ENCODE assay signal across 8 mouse cellular contexts in genomic region chr6:51173620-51174442, GRCm38 (mm10).
DNase-seq lines count a peak whose midpoint lies in the region; ATAC-seq lines count a peak whose summit lies in the region.

No protein-coding gene starts in this region.

- 2% methylated on average over 28 of the region's 28 CpGs for WGBS in kidney, embryonic 16.5 days
- 1% methylated on average over 28 of the region's 28 CpGs for WGBS in forebrain, embryonic 14.5 days
- WGBS in limb, embryonic 11.5 days: 1% methylated on average over 28 of the region's 28 CpGs
- 5% methylated on average over 28 of the region's 28 CpGs for WGBS in neural tube, embryonic 15.5 days

- ATAC-seq in kidney, embryonic 16.5 days (ENCODE audit: low FRiP score, low TSS enrichment): no peak
- no peak for ATAC-seq in forebrain, embryonic 14.5 days
- no peak for ATAC-seq in limb, embryonic 11.5 days (ENCODE audit: insufficient number of reproducible peaks, low FRiP score, low TSS enrichment, low read depth)
- no peak for ATAC-seq in neural tube, embryonic 15.5 days (ENCODE audit: low FRiP score)

- H3K27me3 ChIP-seq in kidney, embryonic 16.5 days (ENCODE audit: insufficient read depth, low read length): peaks cover 12% of the 10 kb centered on the region
- H3K27me3 ChIP-seq in forebrain, embryonic 14.5 days (replicated peaks; ENCODE audit: control insufficient read depth, insufficient read depth, low read length): peaks cover 62% of the 10 kb centered on the region
- H3K27me3 ChIP-seq in limb, embryonic 11.5 days (ENCODE audit: control insufficient read depth, insufficient read depth, low read length): no peaks in the 10 kb centered on the region
- peaks cover 21% of the 10 kb centered on the region for H3K27me3 ChIP-seq in neural tube, embryonic 15.5 days (replicated peaks)

- peak overlapping the region; percentile 97 for H3K27ac ChIP-seq in kidney, embryonic 16.5 days (ENCODE audit: low read length)
- H3K27ac ChIP-seq in forebrain, embryonic 14.5 days (ENCODE audit: low read depth, low read length): no peak overlapping the region
- peak overlapping the region; percentile 96 for H3K27ac ChIP-seq in limb, embryonic 11.5 days (replicated peaks; ENCODE audit: low read depth, low read length)
- H3K27ac ChIP-seq in neural tube, embryonic 15.5 days (replicated peaks): peak overlapping the region; percentile 76

- H3K36me3 ChIP-seq in kidney, embryonic 16.5 days (ENCODE audit: insufficient read depth, low read length): no peaks in the 10 kb centered on the region
- no peaks in the 10 kb centered on the region for H3K36me3 ChIP-seq in forebrain, embryonic 14.5 days (ENCODE audit: control insufficient read depth, insufficient read depth, low read length)
- H3K36me3 ChIP-seq in limb, embryonic 11.5 days (ENCODE audit: control insufficient read depth, insufficient read depth, low read length): no peaks in the 10 kb centered on the region
- H3K36me3 ChIP-seq in neural tube, embryonic 15.5 days: no peaks in the 10 kb centered on the region

- H3K9me3 ChIP-seq in kidney, embryonic 16.5 days (ENCODE audit: low read length): no peaks in the 10 kb centered on the region
- H3K9me3 ChIP-seq in forebrain, embryonic 14.5 days (replicated peaks; ENCODE audit: control insufficient read depth, low read length): no peaks in the 10 kb centered on the region
- no peaks in the 10 kb centered on the region for H3K9me3 ChIP-seq in limb, embryonic 11.5 days (ENCODE audit: control insufficient read depth, low read length)
- H3K9me3 ChIP-seq in neural tube, embryonic 15.5 days (replicated peaks): no peaks in the 10 kb centered on the region

- peak overlapping the region; percentile 49 for H3K4me3 ChIP-seq in kidney, embryonic 16.5 days (ENCODE audit: low read length)
- H3K4me3 ChIP-seq in forebrain, embryonic 14.5 days (ENCODE audit: low read depth, low read length): 0 out of 2 replicates have a peak overlapping the region, but pooled peaks have one; percentile 6
- H3K4me3 ChIP-seq in limb, embryonic 11.5 days (ENCODE audit: low read depth, low read length): peak overlapping the region; percentile 31
- H3K4me3 ChIP-seq in neural tube, embryonic 15.5 days (replicated peaks): peak overlapping the region; percentile 34

- H3K9ac ChIP-seq in kidney, embryonic 16.5 days (replicated peaks; ENCODE audit: low read length): peak overlapping the region; percentile 62
- no peak overlapping the region for H3K9ac ChIP-seq in forebrain, embryonic 14.5 days (ENCODE audit: low read length)
- H3K9ac ChIP-seq in limb, embryonic 11.5 days (ENCODE audit: low read length): peak overlapping the region; percentile 85
- no peak overlapping the region; the same call in 1 of the 2 replicates for H3K9ac ChIP-seq in neural tube, embryonic 15.5 days (replicated peaks)

- H3K4me2 ChIP-seq in kidney, embryonic 16.5 days (replicated peaks; ENCODE audit: low read depth, low read length): peak overlapping the region; percentile 91
- H3K4me2 ChIP-seq in forebrain, embryonic 14.5 days (ENCODE audit: low read length): peak overlapping the region; percentile 39
- peak overlapping the region; percentile 83 for H3K4me2 ChIP-seq in limb, embryonic 11.5 days (ENCODE audit: low read depth, severe bottlenecking)
- peak overlapping the region; percentile 61 for H3K4me2 ChIP-seq in neural tube, embryonic 15.5 days

- no peak for DNase-seq in kidney, adult 11 months
- DNase-seq in forebrain, embryonic 14.5 days (ENCODE audit: low spot score): no peak
- peak; percentile 80 for DNase-seq in limb, embryonic 11.5 days (ENCODE audit: low spot score)
- no peak for DNase-seq in frontal cortex, adult 2 months (ENCODE audit: extremely low spot score in 1 of 2, low spot score in 1 of 2)
- no peak for DNase-seq in right cerebral cortex, postnatal 25 days
- no peak for DNase-seq in right cerebral cortex, postnatal 10 days (ENCODE audit: low spot score in 2 of 2)

- peaks cover 37% of the 10 kb centered on the region for H3K4me1 ChIP-seq in kidney, embryonic 16.5 days (ENCODE audit: insufficient read depth, low read length)
- peaks cover 6% of the 10 kb centered on the region; the same call in 1 of the 2 replicates for H3K4me1 ChIP-seq in forebrain, embryonic 14.5 days (ENCODE audit: control insufficient read depth, insufficient read depth, low read length)
- H3K4me1 ChIP-seq in limb, embryonic 11.5 days (ENCODE audit: control insufficient read depth, insufficient read depth, low read length): peaks cover 24% of the 10 kb centered on the region
- H3K4me1 ChIP-seq in neural tube, embryonic 15.5 days: peaks cover 38% of the 10 kb centered on the region

Comparison
In these comparisons a context has a peak if more than half of its experiments do, and no peak if none do; other contexts are left out.
1. H3K4me2 ChIP-seq: peak in every context shown above with its lines; median percentile 91 in kidney, embryonic 16.5 days; 83 in limb, embryonic 11.5 days; 61 in neural tube, embryonic 15.5 days; 39 in forebrain, embryonic 14.5 days.
2. H3K9ac ChIP-seq: peak in kidney, embryonic 16.5 days (single experiment) and limb, embryonic 11.5 days (single experiment); none in forebrain, embryonic 14.5 days (single experiment) and neural tube, embryonic 15.5 days (single experiment).
3. Peak in every context shown above with its lines, with median percentiles within 50 percentile points of each other: H3K4me3 ChIP-seq.